Mouse (Mus musculus): ENCODE data around the gene Elovl1. TPM values are rescaled to one million over a fixed set of nuclear protein-coding genes. Genes with fewer than 3 reads are reported as not detected.

Gene Elovl1
- total and polyA plus RNA-seq, 2 experiments, result 16.9 to 135 TPM

DNA sequence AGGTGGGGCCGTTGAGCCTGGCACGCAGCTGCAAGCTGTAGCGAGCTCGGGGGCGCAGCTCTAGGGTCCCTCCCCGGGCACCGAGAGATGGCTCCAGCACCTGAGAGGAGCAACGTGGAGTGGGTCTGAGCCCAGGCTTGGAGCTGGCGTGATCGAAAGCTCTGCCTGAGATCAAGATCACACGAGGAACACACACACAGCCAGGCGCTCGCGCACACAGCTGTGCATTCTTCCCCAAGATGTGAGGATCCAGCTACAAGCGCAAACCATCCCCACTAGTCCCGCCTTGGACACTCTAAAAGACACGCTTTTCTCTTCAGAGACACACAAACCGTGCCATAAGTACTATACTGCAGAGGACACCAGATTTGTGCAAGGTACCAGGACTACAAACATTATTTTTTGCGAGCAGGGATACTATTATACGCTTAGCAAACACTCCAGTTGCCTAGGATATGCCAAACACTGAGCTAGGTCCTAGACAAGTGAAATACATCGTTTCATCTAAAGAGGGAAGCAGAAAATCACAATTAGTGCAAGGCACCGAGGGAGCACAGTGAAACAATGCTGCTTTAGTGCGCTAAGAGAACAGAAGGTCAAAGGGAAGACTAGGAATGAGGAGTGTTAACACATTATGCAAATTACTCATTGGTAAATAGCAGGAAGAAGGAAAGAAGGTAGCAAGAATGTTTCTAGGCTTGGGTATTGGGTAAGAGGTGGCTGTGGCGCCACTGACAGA, 18.7 kb downstream of the Elovl1 start:
- no peak for DNase-seq (ENCODE audit: extremely low read depth, low read depth, low spot score)
- no peaks in the 10 kb centered on the region for H3K27me3 ChIP-seq (ENCODE audit: control insufficient read depth, insufficient read depth, low read length)
- TF ChIP-seq POLR2A (IDR thresholded peaks at IDR 0.05; ENCODE audit: extremely low read depth, insufficient read depth, low read length), result no peak
- no peak for TF ChIP-seq CTCF (IDR thresholded peaks at IDR 0.05; ENCODE audit: low read depth, low read length)
- no peaks in the 10 kb centered on the region for H3K4me1 ChIP-seq (ENCODE audit: control insufficient read depth, insufficient read depth, low read length)
- H3K9ac ChIP-seq (ENCODE audit: low read depth, low read length), result no peak overlapping the region
- no peaks in the 10 kb centered on the region for H3K79me2 ChIP-seq (ENCODE audit: control insufficient read depth, insufficient read depth, low read length)
- H3K36me3 ChIP-seq (ENCODE audit: control insufficient read depth, insufficient read depth, low read length), result no peaks in the 10 kb centered on the region
- peak overlapping the region; percentile 8; the same call in 1 of the 2 replicates for H3K4me3 ChIP-seq (ENCODE audit: insufficient read depth, low read depth, low read length)
- H3K27ac ChIP-seq (replicated peaks; ENCODE audit: insufficient read depth, low read depth, low read length), result no peak overlapping the region
- 30% methylated on average over 24 of the region's 24 CpGs for WGBS

DNA sequence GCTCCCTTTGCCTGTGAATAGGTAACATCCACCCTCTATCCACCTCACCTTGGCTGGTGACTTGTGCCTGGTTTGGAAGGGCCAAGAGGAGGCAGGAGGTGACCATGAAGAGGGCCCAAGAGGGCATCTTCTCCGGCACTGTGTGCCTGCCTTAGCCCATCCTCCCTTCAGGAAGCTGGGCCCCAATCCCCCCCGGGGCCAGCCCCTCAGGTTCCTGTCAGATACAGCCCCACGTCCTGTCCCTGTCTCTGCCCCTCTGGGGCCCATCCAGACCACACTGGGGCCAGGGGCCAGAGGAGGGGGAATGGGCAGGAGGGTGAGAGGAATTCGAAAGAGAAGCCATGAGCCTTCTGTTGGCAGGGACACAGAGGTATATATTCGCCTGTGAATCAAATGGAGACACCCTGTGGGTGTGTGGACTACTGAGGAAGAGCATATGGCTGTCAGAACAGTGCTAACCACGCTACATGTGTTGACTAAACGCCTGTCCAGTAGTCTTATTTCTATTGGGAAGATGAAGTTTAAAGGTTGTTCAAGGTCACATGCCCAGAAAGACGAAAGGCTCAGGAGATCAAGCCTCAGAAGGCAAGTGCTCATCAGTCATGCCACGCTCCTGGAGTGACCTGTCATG, 29.6 kb downstream of the Elovl1 start, which contains the start of gene Mpl:
Gene Mpl (minus strand): TSS at position 169 of the 631 bp plus-strand sequence.
- WGBS, result 85% methylated on average over 9 of the region's 9 CpGs
- Histone ChIP-seq H3K79me2 (ENCODE audit: control insufficient read depth, insufficient read depth, low read length) (no peaks in the 10 kb centered on the region), H3K27ac (replicated peaks; ENCODE audit: insufficient read depth, low read depth, low read length) (no peak within 1 kb of the TSS), H3K4me3 (ENCODE audit: insufficient read depth, low read depth, low read length) (no peak within 1 kb of the TSS), H3K9ac (ENCODE audit: low read depth, low read length) (no peak within 1 kb of the TSS), H3K27me3 (ENCODE audit: control insufficient read depth, insufficient read depth, low read length) (no peaks in the 10 kb centered on the region), H3K4me1 (ENCODE audit: control insufficient read depth, insufficient read depth, low read length) (no peaks in the 10 kb centered on the region), H3K36me3 (ENCODE audit: control insufficient read depth, insufficient read depth, low read length) (no peaks in the 10 kb centered on the region)
- no peak for TF ChIP-seq POLR2A (IDR thresholded peaks at IDR 0.05; ENCODE audit: extremely low read depth, insufficient read depth, low read length)
- TF ChIP-seq CTCF (IDR thresholded peaks at IDR 0.05; ENCODE audit: low read depth, low read length), result no peak
- DNase-seq (ENCODE audit: extremely low read depth, low read depth, low spot score), result no peak

DNA sequence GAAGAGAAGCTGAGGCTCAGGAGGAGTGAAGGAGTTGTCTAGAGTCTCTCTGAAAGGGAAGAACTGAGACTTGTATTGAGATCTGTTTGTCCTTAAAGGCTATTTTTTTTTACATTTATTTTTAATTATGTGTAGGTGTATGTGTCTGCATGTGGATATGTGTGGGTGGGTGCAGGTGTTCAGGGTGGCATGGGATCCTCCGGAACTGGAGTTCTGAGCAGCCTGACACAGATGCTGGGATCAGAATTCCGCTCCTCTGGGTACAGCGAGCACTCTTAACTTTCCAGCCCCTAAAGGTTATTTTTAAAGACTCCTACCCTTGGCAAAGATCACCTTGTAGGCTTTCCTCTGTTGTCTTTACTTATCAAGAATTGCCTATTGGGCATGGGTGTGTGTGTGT, 37.1 kb downstream of the Elovl1 start:
- 90% methylated on average over 3 of the region's 3 CpGs for WGBS
- TF ChIP-seq CTCF (IDR thresholded peaks at IDR 0.05; ENCODE audit: low read depth, low read length) (no peak), POLR2A (IDR thresholded peaks at IDR 0.05; ENCODE audit: extremely low read depth, insufficient read depth, low read length) (no peak)

DNA sequence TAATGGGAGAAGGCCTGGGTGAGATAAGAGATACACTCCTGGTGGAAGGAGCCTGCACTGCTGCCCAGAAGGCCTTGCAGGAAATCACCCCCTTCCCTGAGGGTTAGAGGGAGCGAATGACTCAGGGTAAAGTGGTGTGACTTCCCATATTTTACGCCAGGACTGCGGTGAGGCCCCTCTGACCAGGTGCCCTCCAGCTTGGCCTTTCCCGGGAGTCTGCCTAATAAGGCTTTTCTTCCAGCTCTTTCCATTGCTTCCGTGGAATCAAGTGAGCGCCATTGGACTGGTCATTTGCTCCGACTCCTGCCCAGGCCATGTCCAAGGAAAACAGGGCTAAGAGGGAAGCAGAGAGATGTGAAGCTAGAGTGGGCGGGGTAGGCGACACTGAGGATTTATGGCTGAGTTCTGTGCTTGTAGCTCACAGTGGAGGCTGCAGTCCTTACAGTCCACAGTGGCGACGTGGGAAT, 37.8 kb downstream of the Elovl1 start:
- WGBS, result 64% methylated on average over 11 of the region's 11 CpGs

More for the DNA sequence above, 37.1 kb downstream of the Elovl1 start:
- DNase-seq (ENCODE audit: extremely low read depth, low read depth, low spot score), result no peak
- Histone ChIP-seq H3K4me1 (ENCODE audit: control insufficient read depth, insufficient read depth, low read length) (no peaks in the 10 kb centered on the region), H3K79me2 (ENCODE audit: control insufficient read depth, insufficient read depth, low read length) (no peaks in the 10 kb centered on the region), H3K36me3 (ENCODE audit: control insufficient read depth, insufficient read depth, low read length) (no peaks in the 10 kb centered on the region), H3K4me3 (ENCODE audit: insufficient read depth, low read depth, low read length) (no peak overlapping the region), H3K27ac (replicated peaks; ENCODE audit: insufficient read depth, low read depth, low read length) (no peak overlapping the region), H3K9ac (ENCODE audit: low read depth, low read length) (no peak overlapping the region), H3K27me3 (ENCODE audit: control insufficient read depth, insufficient read depth, low read length) (no peaks in the 10 kb centered on the region)

DNA sequence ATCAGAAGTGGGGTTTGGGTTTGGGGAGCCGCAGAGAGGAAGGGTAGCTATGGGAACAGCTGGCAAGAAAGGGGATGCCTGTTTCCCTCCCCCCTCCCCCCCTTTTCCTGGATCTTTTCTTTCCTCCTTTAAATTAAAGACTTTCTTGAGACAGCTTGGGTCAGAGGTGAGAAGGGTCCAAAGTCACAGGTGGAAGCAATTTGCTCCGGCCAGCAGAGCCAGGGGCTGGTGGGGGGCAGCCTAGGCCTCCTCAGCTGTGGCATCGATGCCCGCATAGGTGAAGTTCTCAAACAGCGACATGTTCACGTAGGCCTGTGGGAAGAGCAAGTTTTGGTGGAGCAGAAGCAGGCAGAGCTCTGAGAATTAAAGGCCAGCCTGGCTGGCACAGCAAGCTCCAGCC, 43.4 kb downstream of the Elovl1 start:
- Histone ChIP-seq H3K4me3 (ENCODE audit: insufficient read depth, low read depth, low read length) (no peak overlapping the region), H3K36me3 (ENCODE audit: control insufficient read depth, insufficient read depth, low read length) (no peaks in the 10 kb centered on the region), H3K27me3 (ENCODE audit: control insufficient read depth, insufficient read depth, low read length) (no peaks in the 10 kb centered on the region), H3K9ac (ENCODE audit: low read depth, low read length) (no peak overlapping the region), H3K4me1 (ENCODE audit: control insufficient read depth, insufficient read depth, low read length) (no peaks in the 10 kb centered on the region), H3K79me2 (ENCODE audit: control insufficient read depth, insufficient read depth, low read length) (no peaks in the 10 kb centered on the region), H3K27ac (replicated peaks; ENCODE audit: insufficient read depth, low read depth, low read length) (no peak overlapping the region)
- TF ChIP-seq CTCF (IDR thresholded peaks at IDR 0.05; ENCODE audit: low read depth, low read length) (no peak), POLR2A (IDR thresholded peaks at IDR 0.05; ENCODE audit: extremely low read depth, insufficient read depth, low read length) (no peak)
- no peak for DNase-seq (ENCODE audit: extremely low read depth, low read depth, low spot score)
- 93% methylated on average over 6 of the region's 6 CpGs for WGBS

More for the DNA sequence above, 37.8 kb downstream of the Elovl1 start:
- TF ChIP-seq CTCF (IDR thresholded peaks at IDR 0.05; ENCODE audit: low read depth, low read length) (no peak), POLR2A (IDR thresholded peaks at IDR 0.05; ENCODE audit: extremely low read depth, insufficient read depth, low read length) (no peak)
- no peak overlapping the region for H3K4me3 ChIP-seq (ENCODE audit: insufficient read depth, low read depth, low read length)
- no peak overlapping the region for H3K27ac ChIP-seq (replicated peaks; ENCODE audit: insufficient read depth, low read depth, low read length)
- H3K4me1 ChIP-seq (ENCODE audit: control insufficient read depth, insufficient read depth, low read length), result no peaks in the 10 kb centered on the region
- DNase-seq (ENCODE audit: extremely low read depth, low read depth, low spot score), result no peak
- no peak overlapping the region for H3K9ac ChIP-seq (ENCODE audit: low read depth, low read length)
- no peaks in the 10 kb centered on the region for H3K79me2 ChIP-seq (ENCODE audit: control insufficient read depth, insufficient read depth, low read length)
- no peaks in the 10 kb centered on the region for H3K27me3 ChIP-seq (ENCODE audit: control insufficient read depth, insufficient read depth, low read length)
- no peaks in the 10 kb centered on the region for H3K36me3 ChIP-seq (ENCODE audit: control insufficient read depth, insufficient read depth, low read length)

DNA sequence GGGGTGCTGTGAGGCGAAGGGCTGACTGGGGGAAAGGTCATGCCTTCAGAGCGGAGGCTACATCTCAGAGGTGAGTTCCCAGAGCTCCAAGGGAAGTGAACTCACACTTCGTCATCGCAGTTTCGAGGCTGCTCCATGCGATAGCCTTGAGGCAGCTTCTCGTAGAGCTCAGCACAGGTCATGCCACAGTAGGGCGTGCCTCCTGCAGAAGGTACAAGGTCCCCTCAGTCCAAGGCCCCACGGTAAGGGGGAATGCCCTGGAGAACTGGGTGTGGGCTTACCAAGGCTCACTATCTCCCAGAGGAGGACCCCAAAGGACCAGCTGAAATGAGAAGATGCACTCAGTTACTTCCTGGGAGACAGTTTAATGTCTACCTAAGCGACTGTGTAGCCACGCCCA, 44.8 kb downstream of the Elovl1 start:
- Histone ChIP-seq H3K79me2 (ENCODE audit: control insufficient read depth, insufficient read depth, low read length) (no peaks in the 10 kb centered on the region), H3K27me3 (ENCODE audit: control insufficient read depth, insufficient read depth, low read length) (no peaks in the 10 kb centered on the region), H3K4me1 (ENCODE audit: control insufficient read depth, insufficient read depth, low read length) (peaks cover 3% of the 10 kb centered on the region), H3K4me3 (ENCODE audit: insufficient read depth, low read depth, low read length) (no peak overlapping the region), H3K9ac (ENCODE audit: low read depth, low read length) (no peak overlapping the region), H3K27ac (replicated peaks; ENCODE audit: insufficient read depth, low read depth, low read length) (no peak overlapping the region), H3K36me3 (ENCODE audit: control insufficient read depth, insufficient read depth, low read length) (no peaks in the 10 kb centered on the region)
- no peak for TF ChIP-seq POLR2A (IDR thresholded peaks at IDR 0.05; ENCODE audit: extremely low read depth, insufficient read depth, low read length)
- no peak for TF ChIP-seq CTCF (IDR thresholded peaks at IDR 0.05; ENCODE audit: low read depth, low read length)
- DNase-seq (ENCODE audit: extremely low read depth, low read depth, low spot score), result no peak
- 92% methylated on average over 11 of the region's 11 CpGs for WGBS

Measured in liver, adult 2 months (tissue).